Mouse (Mus musculus): ENCODE results near the gene Lrrc18.

GRCm38 (mm10) chr14:33058881-33059660 lies 67.9 kb downstream of the Lrrc18 start:
- TF ChIP-seq CTCF (conservative IDR thresholded peaks at IDR 0.05; ENCODE audit: low read length), result no peak
- no peak for TF ChIP-seq NANOG (IDR thresholded peaks at IDR 0.05; ENCODE audit: borderline replicate concordance, low read length)
